Mouse (Mus musculus): ENCODE data around the gene Kctd20.

Gene Kctd20

DNA sequence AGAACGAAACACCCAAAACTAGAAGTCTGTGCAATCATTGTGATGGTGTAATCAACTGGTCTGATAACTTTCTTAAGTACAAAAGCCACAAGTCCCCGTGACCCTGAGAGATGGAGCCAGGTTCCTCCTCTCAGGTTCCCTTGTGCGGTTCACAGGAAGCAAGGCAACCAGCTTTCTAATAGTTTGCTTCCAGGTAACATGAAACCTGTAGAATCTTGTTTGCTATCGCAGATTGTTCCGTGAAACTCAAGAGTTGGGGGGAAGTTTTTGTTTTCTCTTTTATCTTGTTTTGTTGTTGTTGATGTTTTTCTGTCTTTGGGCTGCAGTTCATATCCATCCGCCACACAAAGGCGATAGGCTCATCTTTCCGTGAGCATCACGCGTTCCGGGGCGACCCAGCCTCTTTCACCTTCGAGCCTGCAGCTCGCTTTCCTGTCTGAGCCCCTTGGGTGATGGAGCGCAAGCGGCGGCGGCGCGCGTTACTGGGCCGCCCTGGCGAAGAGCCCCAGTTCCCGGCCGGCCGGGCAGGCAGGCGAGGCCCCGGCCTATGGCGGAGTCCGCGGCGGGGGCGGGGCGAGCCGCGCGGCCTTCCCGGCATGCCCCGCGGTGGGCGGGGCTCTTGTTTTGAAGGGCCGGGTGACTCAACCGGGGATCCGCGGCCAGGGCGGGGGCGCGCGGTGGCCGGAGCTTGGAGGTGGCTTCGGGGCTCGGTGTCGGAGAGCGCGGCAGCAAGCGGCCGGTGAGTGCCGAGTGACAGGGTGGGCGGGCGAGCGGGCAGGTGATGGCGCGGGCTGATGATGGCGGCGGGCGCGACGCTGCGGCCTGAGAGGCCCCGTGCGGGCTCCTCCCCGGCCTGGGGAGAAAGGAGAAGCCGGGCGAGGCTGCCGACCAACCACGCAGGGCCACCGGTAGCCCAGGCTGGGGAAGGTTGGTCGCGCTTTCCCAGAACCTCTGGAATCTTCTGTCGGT, at the start of gene Kctd20:
Gene Kctd20 (plus strand): TSS at position 120 of the 969 bp plus-strand sequence.
- peak; percentile 92 to 98 for DNase-seq

DNA sequence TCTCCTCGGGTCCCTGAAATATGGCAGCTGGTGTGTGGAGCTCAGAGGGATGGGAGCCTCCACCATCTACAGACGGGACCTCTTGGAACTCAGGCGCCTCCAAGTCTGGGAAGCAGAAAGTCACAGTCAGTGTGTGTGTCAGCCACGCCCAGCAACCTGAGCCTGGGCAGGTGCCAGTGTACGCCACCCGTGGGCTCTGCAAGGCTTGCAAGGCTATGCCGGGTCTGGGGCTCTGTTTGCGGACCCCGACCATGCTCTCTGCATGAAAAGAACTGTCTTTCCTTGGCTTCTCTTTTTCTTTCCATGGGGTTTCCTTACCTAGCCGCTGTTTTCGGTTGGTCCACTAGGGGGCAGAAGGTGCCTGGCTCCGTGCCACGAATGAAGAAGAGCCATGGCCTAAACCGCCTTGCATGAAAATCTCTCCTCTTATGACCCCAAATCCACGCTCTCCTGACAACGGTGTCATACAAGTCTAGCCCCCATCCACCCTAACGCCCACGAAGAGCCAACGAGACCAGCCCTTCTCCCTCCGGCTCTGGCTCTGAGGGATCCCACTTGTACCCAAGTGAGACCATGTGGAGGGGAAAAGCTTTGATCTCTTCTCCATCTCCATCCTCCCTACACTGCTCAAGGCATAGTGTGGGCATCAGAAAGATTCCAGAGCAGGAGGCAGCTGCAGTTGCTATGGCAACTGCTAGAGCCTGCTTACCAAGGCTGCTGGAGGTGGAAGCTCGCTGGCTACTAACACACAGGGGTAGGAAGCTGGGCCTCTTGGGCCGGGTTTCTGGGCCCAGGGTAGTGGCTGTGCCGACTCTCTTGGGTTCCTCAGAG, 47.0 kb upstream of the Kctd20 start:
- peak; percentile 27 to 74 for DNase-seq

DNA sequence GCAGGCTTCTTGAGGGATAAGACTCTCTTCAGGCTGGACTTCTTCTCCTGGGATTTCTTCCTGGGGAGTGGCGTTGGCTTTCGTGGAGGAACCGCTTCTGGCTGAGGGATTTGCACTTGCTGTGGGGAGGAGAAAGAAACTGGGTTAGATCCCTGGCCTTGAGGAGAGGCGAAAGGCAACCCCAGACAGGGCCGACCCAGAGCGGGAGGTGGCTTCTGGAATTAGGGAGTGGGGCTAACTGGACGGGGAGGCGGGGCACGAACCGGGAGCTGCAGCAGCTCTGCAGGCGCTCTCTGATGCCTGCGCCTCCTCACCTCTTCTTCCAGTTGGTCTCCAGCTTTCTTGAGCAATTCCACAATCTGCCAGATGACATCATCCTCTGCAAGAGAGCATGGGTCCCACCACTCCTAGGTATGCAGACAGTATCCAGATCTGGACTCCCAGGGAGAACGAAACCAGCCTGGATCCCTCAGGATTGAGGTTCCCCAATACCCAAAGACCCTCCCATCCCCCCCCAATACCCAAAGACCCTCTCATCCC, 46.3 kb upstream of the Kctd20 start:
- DNase-seq, result no peak

DNA sequence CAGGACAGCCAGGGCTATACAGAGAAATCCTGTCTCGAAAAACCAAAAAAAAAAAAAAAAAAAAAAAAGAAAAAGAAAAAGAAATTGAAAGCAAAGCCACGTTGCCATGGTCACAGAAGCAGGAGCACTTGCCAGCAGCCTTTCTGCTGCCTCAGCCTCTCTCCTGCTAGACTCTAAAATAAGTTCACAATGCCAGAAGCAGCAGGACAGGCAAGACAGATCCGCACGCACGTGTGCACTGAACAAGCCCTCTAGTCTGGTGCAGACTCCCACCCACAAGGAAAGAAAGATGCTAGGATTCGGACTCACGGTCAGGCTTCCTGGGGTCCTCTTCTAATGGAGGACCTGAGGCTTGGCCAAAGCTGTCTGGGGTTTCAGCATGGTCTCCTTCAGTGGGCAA, 43.8 kb upstream of the Kctd20 start:
- no peak for DNase-seq

DNA sequence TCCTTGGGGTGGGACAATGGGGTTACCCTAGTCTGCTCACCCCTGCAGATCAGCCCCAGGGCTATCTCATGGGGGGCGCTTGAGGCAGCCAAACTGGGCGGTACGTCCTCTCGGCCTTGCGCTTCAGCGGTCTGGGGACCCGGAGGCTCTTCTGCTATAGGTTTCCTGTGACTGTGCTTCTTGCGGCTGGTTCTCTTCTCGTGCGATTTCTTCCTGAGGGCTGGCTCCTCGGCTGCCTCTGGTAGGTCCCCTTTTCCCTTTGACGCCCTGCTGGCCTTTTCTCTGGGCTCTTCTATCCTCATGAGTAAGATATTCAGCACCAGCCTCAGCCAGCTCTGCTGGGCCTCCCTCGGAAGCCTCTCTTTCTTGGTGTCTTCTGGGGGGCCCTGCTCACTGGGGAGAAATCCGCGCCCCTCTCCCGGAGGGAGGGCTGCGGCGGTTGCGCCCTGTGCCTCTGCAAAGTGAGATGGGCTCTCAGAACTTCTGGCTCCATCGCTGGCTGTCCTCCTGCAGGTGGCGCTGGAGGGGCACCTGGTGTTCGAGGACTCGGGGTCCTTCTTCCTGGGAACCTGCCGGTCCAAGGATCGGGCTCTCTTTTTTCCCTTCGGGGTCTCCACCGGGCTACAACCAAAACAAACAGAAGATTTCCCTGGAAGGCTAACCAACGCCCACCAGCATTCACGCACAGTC, 42.4 kb upstream of the Kctd20 start:
- DNase-seq, result peak in 1 of 2 experiments; percentile 34

DNA sequence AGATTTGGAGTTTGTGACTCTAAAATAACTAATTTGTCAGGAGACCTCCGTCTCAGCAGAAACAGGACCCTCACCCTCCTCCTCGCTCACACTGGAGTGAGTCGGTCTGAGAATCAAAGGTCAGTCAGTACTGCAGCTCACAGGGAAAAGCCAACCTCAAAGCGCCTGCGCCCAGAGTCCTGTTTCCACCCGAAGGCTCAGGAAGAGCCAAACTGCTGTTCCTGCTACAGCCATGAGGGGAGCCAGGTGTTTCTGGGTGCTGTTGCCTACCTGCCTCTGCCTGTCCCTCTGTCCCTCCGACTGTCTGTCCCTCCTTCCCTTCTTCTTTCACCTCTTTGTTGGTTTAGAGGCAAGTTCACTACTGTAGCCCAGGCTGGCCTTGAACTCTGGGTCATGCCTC, 41.6 kb upstream of the Kctd20 start:
- no peak for DNase-seq

DNA sequence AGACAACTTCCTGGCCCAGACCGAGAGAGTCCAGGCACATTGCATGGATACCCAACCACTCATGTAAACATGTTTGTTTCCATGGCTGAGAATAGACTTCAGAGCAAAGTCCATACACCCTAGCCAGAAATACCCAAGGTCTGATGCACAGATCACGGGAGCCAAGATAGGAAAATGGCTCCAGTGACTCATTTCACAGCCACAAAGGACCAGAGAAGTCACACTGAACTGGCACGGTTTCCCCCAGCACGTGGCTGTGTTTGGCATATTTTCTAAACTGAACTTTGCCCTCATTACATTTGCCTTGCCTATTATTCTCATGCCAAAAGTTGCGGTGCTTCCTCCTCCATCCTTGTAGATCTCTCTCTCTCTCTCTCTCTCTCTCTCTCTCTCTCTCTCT, 38.5 kb upstream of the Kctd20 start:
- DNase-seq, result no peak

DNA sequence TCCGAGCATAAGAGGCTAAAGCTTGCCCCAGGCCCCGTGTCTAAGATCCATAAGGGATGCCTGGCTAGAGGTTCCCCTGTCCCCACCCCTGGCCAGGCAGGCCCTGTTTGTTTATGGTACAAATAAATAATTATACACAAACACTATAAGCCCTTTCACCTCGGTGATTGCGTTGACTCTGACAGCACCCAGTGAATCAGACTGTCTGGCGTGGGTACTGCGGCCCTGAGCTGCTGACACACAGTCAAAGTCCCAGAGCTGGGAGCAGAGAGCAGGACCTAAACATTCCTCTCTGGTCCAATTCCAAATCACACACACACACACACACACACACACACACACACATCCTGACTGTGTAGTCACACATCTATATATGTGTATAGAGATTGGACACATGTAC, 37.8 kb upstream of the Kctd20 start:
- no peak for DNase-seq

DNA sequence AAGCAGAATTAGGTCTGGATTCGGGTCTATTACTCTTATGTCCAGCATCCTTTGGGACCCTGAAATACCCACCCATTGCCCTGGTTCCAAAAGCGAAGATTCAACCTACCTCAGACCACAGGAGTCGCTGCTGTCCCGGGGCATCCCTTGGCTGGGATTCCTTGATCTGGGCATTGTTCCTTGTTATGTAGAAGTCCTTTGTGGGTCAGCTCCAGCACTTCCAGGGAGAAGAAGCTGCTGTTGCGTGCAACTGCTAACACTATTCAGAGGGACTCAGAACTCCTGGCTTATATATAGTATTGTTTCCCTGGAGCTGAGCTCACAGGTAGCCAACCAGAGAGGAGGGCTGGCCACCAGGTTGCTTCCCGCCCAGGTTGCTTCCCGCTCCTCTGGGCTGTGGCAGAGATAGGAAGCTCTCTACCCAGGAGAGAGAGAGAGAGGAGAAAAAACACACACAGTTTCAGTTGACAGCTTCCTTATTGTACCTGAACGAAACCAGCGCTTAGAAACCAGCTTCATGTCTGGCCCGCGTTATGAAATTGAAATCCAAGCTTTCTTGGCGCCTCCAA, 36.6 kb upstream of the Kctd20 start, which contains the start of gene 4930539E08Rik:
Gene 4930539E08Rik (minus strand): TSS at position 265 of the 569 bp plus-strand sequence.
- DNase-seq, result no peak

DNA sequence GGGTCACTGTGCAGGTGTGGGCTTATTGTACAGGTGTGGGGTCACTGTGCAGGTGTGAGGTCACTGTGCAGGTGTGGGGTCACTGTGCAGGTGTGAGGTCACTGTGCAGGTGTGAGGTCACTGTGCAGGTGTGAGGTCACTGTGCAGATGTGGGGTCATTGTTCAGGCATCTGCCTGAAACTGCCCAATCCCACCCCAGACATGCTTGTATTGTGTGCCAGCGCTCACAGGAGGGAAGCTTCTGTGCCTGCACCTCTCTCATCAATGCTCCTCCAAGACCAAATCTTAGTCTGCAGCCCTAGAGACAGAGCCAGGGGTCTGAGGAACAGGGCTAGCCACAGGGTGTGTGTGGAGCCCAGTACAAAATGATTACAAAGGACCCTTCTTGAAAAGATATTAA, 35.2 kb upstream of the Kctd20 start:
- no peak for DNase-seq

DNA sequence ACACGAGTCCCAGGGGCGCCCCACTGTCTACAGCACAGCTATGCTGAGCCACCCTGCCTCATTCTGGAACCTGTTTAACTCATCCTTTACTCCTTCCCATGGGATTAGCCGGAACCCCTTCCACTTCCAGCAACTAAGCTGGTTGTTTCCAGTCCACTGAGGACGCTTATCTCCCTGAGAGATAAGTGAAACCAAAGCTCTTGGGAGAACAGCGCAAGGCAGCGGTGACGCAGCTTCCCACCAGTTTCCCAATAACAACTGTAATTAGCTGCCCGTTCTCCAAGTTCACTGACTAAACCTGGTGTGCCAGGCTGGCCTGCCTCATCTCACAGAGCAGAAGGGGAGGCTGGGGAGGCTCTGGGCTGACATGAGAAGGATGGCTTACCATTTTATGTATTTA, 30.7 kb upstream of the Kctd20 start:
- DNase-seq, result no peak

DNA sequence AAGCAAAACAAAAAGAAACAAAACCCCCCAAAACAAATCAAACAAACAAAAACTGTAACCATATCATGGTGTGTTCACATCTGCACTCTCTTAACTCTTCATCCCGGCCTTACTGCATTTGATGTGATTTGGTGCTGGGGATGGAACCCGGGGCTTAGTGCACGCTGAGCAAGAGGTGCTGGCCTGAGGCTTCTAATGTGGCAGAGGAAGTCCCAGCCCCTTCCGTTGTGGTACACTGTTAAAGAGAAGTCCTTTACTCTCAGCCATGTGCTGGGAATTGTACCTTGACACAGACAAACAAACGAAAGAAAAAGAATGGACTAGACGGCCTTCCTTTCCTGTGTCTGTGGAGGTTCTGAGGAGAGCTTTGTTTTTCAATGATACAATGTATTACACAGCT, 29.7 kb upstream of the Kctd20 start:
- no peak for DNase-seq

DNA sequence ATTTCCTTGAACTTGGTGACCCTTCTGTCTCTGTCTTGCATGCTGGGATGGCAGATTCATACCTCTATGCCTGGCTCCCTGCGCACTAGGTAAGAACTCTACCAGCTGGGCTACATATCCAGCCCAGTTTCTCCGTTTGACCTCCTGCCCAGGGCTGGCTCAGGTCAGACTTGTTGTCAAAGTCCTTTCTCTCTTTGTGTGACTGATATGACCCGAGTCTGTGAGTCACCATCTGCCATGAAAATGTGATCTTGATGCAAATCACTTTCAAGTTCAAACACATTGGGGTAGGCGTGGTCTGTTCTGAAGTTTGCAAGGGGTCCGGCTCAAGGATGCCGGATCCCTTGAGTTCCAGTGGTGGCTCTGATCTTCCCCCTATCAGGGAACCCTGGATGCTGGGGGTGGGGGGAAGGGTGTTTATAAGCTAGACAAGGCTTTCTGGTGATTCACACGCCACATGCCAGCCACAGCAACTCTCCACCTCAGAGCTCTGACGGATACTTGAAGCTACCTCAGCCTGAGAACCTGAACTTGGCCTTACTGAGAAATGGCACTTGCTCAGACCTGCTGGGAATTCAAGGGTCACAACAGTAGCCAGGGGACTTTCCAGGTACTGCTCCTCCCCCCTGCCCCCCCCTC, 26.7 kb upstream of the Kctd20 start:
- DNase-seq, result no peak

DNA sequence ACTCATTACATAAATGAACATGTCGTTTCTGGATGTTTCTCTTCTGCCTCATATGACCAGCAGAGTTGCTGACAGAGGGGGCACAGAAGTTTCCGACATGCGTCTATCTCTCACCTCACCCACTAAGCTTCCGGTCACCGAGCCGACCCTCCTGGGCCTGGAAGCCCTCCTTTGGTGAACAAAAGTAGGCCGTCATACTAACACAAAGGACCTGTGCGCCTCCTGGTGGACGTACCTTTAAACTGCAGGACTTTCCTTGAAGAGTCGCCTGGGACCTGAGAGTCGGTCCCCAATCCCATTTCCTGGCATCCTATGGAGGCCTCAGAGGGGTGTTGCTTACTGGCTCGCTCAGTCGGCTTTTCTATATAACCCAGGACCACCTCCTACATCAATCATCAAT, 25.4 kb upstream of the Kctd20 start:
- DNase-seq, result peak; percentile 51 to 75

DNA sequence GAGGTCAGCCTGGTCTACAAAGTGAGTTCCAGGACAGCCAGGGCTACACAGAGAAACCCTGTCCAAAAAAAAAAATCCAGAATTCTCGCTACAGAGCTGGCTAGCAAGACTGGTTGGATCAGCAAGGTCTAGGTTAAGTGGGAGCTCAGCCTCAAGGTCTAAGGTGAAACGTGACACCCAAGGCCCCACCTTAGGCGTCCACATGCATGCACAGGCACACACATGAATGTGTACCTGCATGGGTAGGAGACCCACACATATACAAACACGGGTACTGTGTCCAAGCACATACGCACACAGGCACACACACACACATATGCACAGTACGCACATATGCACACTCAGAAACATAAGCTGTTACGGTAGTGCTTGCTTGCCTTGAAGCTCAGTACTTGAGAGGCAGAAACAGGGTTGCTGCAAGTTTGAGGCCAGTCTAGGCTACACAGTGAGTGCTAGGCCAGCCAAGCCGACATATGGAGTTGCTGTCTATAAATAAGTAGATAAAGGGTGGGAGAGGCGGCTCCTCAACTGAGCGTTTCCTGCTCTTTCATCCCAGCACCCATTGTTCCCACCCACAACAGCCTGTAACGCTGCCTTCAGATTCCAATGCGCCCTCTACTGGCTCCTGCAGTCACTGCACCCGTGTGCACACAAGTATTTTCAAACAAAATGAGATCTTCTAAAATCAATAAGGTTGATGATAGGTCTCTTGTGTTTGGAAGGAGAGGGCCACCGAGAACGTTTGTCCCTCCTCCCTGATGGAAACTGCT, 24.7 kb upstream of the Kctd20 start:
- peak; percentile 15 to 50 for DNase-seq

DNA sequence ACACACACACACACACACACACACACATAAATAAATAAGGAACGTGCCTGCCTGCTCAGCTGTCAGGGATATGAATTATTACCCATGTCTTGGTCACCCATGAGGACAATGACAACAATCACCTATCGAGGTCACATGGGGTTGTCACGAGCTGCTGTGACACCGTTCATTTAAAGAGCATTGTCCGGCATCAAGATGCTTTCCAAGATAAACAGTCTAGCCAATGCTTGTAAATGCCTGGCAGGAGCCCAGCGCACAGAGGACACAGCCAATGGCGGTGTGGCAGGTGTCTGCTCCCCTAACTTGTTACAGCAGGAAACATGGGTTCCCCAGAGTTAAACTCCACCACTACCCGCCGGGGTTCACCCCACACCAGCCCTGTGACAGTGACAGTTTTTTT, 23.7 kb upstream of the Kctd20 start:
- DNase-seq, result no peak

DNA sequence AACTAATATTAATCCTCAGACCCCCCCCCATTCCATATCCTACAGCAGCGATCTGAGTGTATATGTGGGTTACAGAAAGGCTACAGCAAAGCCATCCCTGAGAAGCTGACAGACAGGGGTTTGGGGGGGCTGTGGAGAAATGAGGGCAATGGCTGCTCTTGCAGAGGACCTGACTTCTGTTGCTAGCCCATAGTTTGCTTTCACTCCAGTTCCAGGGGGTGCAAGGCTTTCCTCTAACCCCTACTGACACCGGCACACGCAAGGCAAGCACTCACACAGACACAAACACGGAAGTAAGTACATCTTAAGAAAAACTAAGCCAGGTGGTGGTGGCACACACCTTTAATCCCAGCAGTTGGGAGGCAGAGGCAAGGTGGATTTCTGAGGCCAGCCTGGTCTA, 22.4 kb upstream of the Kctd20 start:
- no peak for DNase-seq

DNA sequence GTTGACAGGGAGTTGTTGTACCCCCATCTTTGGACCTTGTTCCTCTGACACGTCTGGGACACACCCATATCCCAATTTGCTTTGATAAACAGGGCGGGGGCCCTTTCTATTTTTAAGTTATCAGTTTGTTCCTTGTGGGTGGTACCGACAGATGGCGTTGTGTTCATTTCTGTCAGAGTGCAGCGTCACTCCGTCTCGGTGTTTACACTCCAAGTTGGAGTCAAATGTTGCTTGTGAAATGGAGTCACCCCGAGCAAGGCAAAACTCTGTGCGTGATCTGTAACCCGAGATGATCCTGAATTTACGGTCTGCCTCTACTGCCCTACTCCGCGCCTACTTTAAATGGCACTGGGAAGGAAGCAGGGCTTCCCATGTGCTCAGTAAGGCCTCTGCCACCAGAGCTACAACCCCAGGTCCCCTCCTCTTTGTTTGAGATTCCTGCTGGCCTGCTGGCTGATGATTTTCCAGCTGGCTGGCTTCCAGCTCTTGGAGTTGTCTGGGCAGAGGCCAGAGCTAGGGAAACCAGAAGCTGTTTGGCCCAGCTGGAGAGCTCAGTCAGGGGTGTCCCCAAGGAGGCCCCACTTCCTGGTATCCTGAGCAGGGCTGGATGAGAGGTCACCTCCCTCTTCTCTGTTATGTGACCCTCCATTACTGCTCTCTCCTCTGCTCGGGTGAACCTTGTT, 21.2 kb upstream of the Kctd20 start:
- DNase-seq, result peak in 1 of 2 experiments; percentile 18

DNA sequence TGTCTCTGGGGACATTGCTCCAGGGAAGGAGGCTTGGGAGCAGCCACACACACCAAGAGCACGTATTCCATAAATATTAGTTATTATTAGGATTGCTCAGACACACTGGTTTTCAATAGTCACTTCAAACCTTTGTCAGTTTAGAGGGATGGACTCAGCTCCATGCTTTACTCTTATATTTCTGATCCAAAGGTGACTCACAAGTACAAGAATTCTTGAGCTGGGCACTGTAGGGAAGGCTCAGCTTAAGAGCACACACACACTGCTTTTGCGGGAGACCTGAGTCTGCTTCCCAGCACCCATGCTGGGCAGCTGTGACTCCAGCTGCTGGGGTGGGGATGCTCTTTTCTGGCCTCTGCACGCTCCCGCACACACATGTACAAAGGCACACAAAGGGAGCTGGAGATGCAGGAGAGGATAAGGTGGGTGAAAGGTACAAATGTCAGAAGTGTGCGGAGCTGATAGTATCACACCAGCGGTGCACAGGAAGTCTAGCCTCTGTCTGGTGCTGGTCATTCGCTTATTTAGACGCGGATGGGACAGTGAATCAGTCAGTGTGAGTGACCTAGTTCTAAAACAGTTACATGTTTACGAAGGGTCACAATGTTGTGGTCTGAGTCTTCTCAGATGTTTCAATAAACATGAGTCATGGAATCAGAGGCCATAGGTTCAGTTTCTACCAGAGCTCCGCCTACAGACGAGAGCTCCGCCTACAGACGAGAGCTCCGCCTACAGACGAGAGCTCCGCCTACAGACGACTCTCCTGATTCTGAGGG, 20.1 kb upstream of the Kctd20 start:
- no peak for DNase-seq

DNA sequence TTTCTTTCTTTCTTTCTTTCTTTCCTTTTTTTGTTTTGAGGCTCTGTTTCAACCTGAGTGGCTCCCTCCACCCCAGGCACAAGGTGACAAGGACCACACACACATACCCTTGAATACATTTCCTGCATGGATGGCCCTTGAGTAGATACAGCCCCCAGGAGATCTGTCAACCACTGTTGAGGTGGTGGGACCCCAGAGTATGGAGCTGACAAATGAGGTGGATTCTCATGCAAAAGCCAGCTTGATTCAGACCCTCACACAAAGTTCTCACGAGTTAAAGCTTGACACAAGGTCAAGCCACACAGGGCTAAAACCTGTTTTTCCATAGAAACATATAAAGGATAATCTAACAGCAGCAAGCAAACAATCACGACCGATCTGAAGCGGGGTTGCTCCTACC, 19.5 kb upstream of the Kctd20 start:
- no peak for DNase-seq

Data from spleen, adult 18-20 months (tissue).